Mouse (Mus musculus) intestine, embryonic 14.5 days (tissue): ENCODE data around the gene Thsd7a. TPM values are rescaled to one million over a fixed set of nuclear protein-coding genes. Genes with fewer than 3 reads are reported as not detected.

ENCODE experiments used
- ATAC-seq: fragments of 200-750 bp; cut with Nextera tagmentation; replicated peaks from 2 replicates; pipeline ENCODE4 v1.8.0; 2017; ENCODE audit warnings: low read depth, moderate number of reproducible peaks, moderate TSS enrichment, moderate library complexity; ENCODE audit not compliant: low FRiP score, low TSS enrichment
- DNase-seq: peaks from one replicate; pipeline ENCODE4 v3.0.0-alpha.2; 2018; ENCODE audit warnings: low spot score
- H3K27ac ChIP-seq: fragments of 300-500 bp; sonication (generic); 2 replicates; pipeline ENCODE4 v1.5.1; 2014; ENCODE audit warnings: low read depth, mild to moderate bottlenecking, control low read depth
- H3K27me3 ChIP-seq: fragments of 300-500 bp; sonication (generic); replicated peaks from 2 replicates; pipeline ENCODE4 v1.6.1; 2014; ENCODE audit warnings: low read length, control low read depth; ENCODE audit not compliant: control insufficient read depth, insufficient read depth
- H3K36me3 ChIP-seq: fragments of 300-500 bp; sonication (generic); 2 replicates; pipeline ENCODE4 v1.6.1; 2014; ENCODE audit warnings: low read length, control low read depth; ENCODE audit not compliant: control insufficient read depth, insufficient read depth
- H3K4me1 ChIP-seq: fragments of 300-500 bp; sonication (generic); replicated peaks from 2 replicates; pipeline ENCODE4 v1.6.1; 2014; ENCODE audit warnings: low read length, control low read depth, mixed read lengths; ENCODE audit not compliant: control insufficient read depth, insufficient read depth
- H3K4me2 ChIP-seq: fragments of 300-500 bp; sonication (generic); 2 replicates; pipeline ENCODE4 v1.6.1; 2014; ENCODE audit warnings: low read length
- H3K4me3 ChIP-seq: fragments of 300-500 bp; sonication (generic); 2 replicates; pipeline ENCODE4 v1.5.1; 2014; ENCODE audit warnings: low read depth, low read length, control low read depth, mixed read lengths
- H3K9ac ChIP-seq: fragments of 300-500 bp; sonication (generic); 2 replicates; pipeline ENCODE4 v1.6.1; 2014; ENCODE audit warnings: mild to moderate bottlenecking, low read length
- H3K9me3 ChIP-seq: fragments of 300-500 bp; sonication (generic); 2 replicates; pipeline ENCODE4 v1.6.1; 2016; ENCODE audit warnings: low read length, control low read depth; ENCODE audit not compliant: control insufficient read depth
- WGBS: fragments of 180-500 bp; shearing (Covaris S2); extraction: QIAGEN DNeasy Blood & Tissue Kit; methylation state at CpG from one replicate; pipeline ENCODE4 v1.1.7; 2014; 5-methylcytosine and 5-hydroxymethylcytosine counted together
- polyA plus RNA-seq: library from polyadenylated mRNA; unstranded; fragments of >200 nt; fragmentation: Nextera tagmentation; extraction: Ambion mirVana; gene quantifications from 2 replicates; pipeline ENCODE4 v1.2.1, GENCODE M21; 2014

Thsd7a gene
- polyA plus RNA-seq, 1 experiment from 2014 or later, result 6.0 TPM

DNA sequence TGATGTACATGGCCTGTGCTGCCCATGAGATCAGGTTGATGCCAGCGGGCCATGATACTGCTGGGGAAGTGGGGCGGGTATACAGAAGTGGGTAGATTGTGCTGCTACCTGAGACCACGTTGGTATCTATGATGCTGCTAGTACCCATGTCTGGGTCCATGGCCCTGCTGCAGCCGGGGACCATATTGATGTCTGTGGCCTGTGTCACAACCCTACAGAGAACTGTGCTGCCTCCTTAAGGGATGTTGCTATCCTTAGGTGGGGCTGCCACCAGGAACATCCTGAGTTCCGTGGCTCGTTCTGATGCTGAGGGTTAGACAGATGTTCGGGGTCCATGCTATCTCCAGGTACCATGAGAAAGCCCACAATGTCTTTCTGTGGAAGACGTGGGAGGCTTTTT lies 33.1 kb downstream of the Thsd7a start:
- no peak overlapping the region for H3K27ac ChIP-seq
- no peak overlapping the region for H3K4me2 ChIP-seq
- H3K4me1 ChIP-seq, result no peaks in the 10 kb centered on the region
- ATAC-seq, result no peak
- no peak for DNase-seq
- H3K4me3 ChIP-seq, result no peak overlapping the region
- no peaks in the 10 kb centered on the region for H3K27me3 ChIP-seq
- H3K9ac ChIP-seq, result no peak overlapping the region
- H3K36me3 ChIP-seq, result no peaks in the 10 kb centered on the region
- 94% methylated on average over 8 of the region's 8 CpGs for WGBS
- H3K9me3 ChIP-seq, result no peaks in the 10 kb centered on the region

DNA sequence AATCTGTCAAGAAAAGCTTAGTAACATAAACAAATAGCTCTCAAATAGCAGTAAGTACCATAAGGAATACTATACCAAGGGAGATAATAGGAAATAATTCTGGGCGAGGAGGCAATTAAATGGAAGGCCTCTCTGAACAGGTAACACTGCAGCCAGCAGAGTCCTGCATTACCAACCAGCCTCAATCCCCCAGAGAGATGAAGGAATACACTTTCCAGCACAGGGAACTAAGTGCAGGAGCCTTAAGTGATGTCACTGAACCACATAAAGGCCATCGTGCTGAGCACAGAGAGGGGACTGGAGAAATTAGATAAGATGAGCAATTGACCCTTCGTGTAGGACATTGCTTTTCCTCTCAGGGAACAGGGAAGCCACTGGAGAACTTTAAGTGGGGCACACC lies 36.6 kb downstream of the Thsd7a start:
- no peaks in the 10 kb centered on the region for H3K9me3 ChIP-seq
- H3K4me3 ChIP-seq, result no peak overlapping the region
- no peaks in the 10 kb centered on the region for H3K36me3 ChIP-seq
- DNase-seq, result no peak
- H3K4me1 ChIP-seq, result no peaks in the 10 kb centered on the region
- no peak overlapping the region for H3K4me2 ChIP-seq
- ATAC-seq, result no peak
- no peak overlapping the region for H3K27ac ChIP-seq
- WGBS, result 63% methylated on average over 3 of the region's 3 CpGs
- no peaks in the 10 kb centered on the region for H3K27me3 ChIP-seq
- no peak overlapping the region for H3K9ac ChIP-seq

DNA sequence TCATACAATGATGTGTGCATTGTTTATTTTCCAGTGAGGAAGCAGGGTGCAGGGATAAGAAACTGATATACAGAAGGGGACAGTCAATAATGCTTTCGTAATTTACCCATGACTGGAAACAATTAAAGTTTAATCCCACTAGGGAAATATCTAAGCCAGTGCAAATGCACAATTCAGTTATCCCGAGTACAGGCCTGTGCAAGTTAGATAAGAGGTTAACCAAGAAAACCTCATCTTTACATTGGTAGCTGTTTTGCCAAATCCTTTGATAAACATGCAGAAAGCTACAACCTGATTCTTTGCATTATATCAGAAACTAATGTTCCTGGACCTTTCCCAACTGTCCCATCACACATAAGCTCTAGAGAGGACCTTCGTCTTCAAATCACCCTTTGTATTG lies 46.3 kb downstream of the Thsd7a start:
- Histone ChIP-seq H3K27me3 (no peaks in the 10 kb centered on the region), H3K4me2 (no peak overlapping the region), H3K27ac (no peak overlapping the region), H3K9ac (no peak overlapping the region), H3K4me1 (no peaks in the 10 kb centered on the region), H3K9me3 (no peaks in the 10 kb centered on the region), H3K4me3 (no peak overlapping the region), H3K36me3 (no peaks in the 10 kb centered on the region)
- ATAC-seq (no peak), DNase-seq (no peak)
- 68% methylated on average over 3 of the region's 3 CpGs for WGBS

DNA sequence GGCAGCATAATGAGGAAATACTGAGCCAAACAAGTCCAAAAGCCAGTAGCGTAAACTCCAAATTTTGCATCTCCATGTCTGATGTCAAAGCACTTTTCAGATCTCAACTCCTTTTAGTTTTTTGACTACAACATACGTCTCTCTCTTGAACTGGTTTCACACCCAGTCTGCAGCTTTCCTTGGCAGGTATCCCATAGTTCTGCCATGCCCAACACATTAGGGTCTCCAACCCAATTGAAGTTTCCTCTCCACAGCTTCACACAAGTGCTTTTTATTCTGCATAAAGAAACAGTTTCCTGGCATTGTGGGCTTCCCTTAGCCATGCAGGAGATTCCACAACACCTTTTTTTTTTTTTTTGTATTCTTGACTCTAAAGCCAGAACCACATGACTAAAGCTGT lies 50.1 kb downstream of the Thsd7a start:
- Histone ChIP-seq H3K9me3 (no peaks in the 10 kb centered on the region), H3K4me2 (no peak overlapping the region), H3K9ac (no peak overlapping the region), H3K4me3 (no peak overlapping the region), H3K4me1 (no peaks in the 10 kb centered on the region), H3K27me3 (no peaks in the 10 kb centered on the region), H3K27ac (no peak overlapping the region), H3K36me3 (no peaks in the 10 kb centered on the region)
- 83% methylated on average over 2 of the region's 2 CpGs for WGBS
- no peak for DNase-seq
- no peak for ATAC-seq

DNA sequence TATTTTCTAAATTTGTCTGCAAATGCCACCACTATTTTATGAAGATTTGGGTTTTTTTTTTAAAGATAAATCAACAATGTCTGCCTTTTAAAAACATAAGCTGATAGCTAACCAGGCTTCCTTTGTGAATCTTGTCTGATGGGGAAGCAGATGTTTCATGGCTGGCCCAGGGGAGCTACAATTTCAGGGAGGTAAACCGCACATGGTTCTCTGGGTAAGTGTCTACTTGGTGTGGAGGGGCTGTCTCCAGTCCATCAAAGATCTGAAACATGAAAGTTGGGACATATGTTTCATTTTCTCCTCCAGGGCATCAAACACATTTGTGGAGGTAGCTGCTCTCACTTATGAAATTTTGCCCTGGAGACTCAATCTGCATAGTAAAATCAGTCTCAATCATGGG lies 55.5 kb downstream of the Thsd7a start:
- no peaks in the 10 kb centered on the region for H3K4me1 ChIP-seq
- no peaks in the 10 kb centered on the region for H3K27me3 ChIP-seq
- ATAC-seq, result no peak
- no peak overlapping the region for H3K4me2 ChIP-seq
- 82% methylated on average over 1 of the region's 1 CpGs for WGBS
- H3K27ac ChIP-seq, result no peak overlapping the region
- no peak overlapping the region for H3K4me3 ChIP-seq
- H3K9ac ChIP-seq, result no peak overlapping the region
- H3K36me3 ChIP-seq, result no peaks in the 10 kb centered on the region
- H3K9me3 ChIP-seq, result no peaks in the 10 kb centered on the region
- no peak for DNase-seq

DNA sequence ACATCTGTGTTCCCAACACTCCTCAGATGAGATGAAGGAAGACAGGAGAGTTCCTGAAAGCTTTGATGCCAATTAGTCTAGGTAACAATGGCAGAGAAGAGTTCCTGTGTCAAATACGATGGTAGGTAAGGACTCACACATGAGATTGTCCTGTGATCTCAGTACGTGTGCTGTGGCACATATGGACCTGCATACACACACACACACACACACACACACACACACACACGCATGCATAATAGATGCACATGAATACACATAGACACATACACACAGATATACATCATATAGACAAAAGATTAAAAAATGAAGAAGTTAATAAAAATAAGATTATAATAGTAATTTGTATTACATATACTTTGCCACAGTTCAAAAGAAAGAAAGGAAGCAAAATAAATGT lies 56.0 kb downstream of the Thsd7a start:
- no peak overlapping the region for H3K4me2 ChIP-seq
- H3K4me3 ChIP-seq, result no peak overlapping the region
- H3K27ac ChIP-seq, result no peak overlapping the region
- H3K9me3 ChIP-seq, result no peaks in the 10 kb centered on the region
- H3K4me1 ChIP-seq, result no peaks in the 10 kb centered on the region
- WGBS, result 92% methylated on average over 3 of the region's 3 CpGs
- no peaks in the 10 kb centered on the region for H3K36me3 ChIP-seq
- ATAC-seq, result no peak
- H3K27me3 ChIP-seq, result no peaks in the 10 kb centered on the region
- H3K9ac ChIP-seq, result no peak overlapping the region
- DNase-seq, result no peak

DNA sequence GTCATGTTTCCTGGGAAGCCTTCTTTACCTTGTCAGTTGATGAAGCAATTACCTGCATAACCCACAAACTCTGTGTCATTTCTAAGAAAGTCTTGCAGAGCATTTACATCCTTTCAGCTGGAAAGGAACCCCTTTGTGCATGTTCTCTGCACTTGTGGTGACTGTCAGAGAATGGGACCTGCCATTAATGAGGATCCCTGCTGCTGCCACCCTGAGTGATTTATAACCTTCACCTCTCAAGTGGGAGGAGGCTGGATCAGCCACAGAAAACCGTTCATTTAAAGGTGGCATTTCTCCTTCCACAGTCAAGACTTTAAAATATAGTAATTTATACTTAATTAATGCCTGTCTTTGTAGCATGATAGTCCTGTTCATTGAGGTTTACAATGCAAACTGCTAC lies 99.6 kb downstream of the Thsd7a start:
- H3K4me3 ChIP-seq, result no peak overlapping the region
- WGBS, result 15% methylated on average over 1 of the region's 1 CpGs
- no peak for ATAC-seq

DNA sequence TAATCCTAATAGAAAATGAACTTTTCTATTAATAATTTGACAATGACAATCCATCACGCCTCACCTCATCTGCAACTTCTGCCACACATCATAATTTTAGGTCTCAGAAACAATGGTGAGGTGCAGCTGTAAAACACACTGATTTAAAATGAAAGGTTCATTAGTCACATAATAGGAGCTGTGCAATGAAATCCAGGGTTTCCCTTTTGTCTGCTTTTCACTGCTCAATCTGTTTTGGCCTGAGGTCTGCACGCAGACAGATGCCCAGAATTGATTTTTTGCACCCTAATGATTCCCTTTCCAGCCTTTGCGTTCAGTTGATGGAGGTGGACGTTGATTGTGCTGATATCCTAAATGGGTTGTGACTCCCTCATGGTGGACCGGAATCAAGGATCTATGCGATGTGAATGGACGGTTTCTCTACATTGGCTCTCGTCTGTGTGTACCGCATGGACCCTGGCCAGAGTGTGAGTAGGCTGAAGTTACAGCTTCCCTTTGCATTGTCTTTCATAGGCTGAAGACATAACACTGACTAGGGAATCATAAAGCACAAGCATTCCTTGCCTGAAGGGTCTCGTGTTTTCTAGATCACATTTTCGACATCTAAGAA lies 120.5 kb downstream of the Thsd7a start:
- Histone ChIP-seq H3K4me2 (no peak overlapping the region), H3K4me3 (no peak overlapping the region), H3K36me3 (no peaks in the 10 kb centered on the region), H3K27ac (no peak overlapping the region), H3K4me1 (no peaks in the 10 kb centered on the region), H3K27me3 (no peaks in the 10 kb centered on the region), H3K9ac (no peak overlapping the region), H3K9me3 (no peaks in the 10 kb centered on the region)
- DNase-seq (no peak), ATAC-seq (no peak)
- 91% methylated on average over 11 of the region's 11 CpGs for WGBS

More for the DNA sequence above, 99.6 kb downstream of the Thsd7a start:
- H3K4me2 ChIP-seq, result no peak overlapping the region
- H3K36me3 ChIP-seq, result no peaks in the 10 kb centered on the region
- no peak overlapping the region for H3K27ac ChIP-seq
- no peaks in the 10 kb centered on the region for H3K4me1 ChIP-seq
- H3K9me3 ChIP-seq, result no peaks in the 10 kb centered on the region
- DNase-seq, result no peak
- H3K9ac ChIP-seq, result no peak overlapping the region
- H3K27me3 ChIP-seq, result no peaks in the 10 kb centered on the region

DNA sequence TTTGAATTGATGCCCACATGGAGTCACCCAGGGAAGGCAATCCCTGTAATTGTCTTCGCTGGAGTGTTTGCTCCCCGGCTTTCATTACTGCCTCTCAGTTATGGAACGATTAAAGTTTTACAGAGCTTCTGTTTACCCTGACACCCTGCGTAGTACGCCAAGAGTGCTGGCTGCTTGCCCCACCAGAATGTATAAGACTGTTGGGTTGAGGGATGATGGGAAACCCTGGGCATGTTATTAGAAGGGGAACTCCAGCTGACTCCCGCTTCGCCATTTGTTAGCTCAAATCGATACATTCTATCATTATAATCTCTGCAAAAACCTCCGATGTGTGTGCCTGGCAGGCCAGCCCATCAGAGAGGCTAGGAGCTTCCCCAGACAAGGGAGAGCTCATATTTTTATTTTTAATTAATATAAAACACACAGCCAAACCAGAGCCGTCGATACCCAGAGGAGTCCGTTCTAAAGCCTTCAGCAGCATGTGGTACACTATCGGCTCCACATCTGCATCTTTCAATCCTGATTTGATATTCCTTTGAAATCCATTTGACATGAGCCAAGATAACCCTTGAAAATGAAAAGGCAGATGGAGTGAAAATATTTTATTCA lies 142.5 kb downstream of the Thsd7a start:
- H3K27me3 ChIP-seq, result no peaks in the 10 kb centered on the region
- 82% methylated on average over 13 of the region's 13 CpGs for WGBS
- H3K9ac ChIP-seq, result no peak overlapping the region
- H3K9me3 ChIP-seq, result no peaks in the 10 kb centered on the region
- DNase-seq, result no peak
- H3K4me1 ChIP-seq, result no peaks in the 10 kb centered on the region
- H3K4me3 ChIP-seq, result no peak overlapping the region
- H3K4me2 ChIP-seq, result no peak overlapping the region
- H3K36me3 ChIP-seq, result no peaks in the 10 kb centered on the region
- ATAC-seq, result no peak
- no peak overlapping the region for H3K27ac ChIP-seq
